Mouse (Mus musculus) testis, adult 2 months (tissue): Measurements from ENCODE around the gene Gm49387.

Experiments
- CTCF ChIP-seq: fragments of 200-500 bp; IDR thresholded peaks from 2 replicates; pipeline ENCODE4 v1.5.1; 2012; ENCODE audit warnings: low read depth, mild to moderate bottlenecking, inconsistent platforms, low read length, moderate library complexity; ENCODE audit not compliant: control insufficient read depth, insufficient read depth, insufficient replicate concordance
- POLR2A ChIP-seq: fragments of 200-500 bp; IDR thresholded peaks from 2 replicates; pipeline ENCODE4 v1.6.1; 2012; ENCODE audit warnings: low read depth, mild to moderate bottlenecking, inconsistent platforms, low read length, moderate library complexity; ENCODE audit not compliant: control insufficient read depth

DNA sequence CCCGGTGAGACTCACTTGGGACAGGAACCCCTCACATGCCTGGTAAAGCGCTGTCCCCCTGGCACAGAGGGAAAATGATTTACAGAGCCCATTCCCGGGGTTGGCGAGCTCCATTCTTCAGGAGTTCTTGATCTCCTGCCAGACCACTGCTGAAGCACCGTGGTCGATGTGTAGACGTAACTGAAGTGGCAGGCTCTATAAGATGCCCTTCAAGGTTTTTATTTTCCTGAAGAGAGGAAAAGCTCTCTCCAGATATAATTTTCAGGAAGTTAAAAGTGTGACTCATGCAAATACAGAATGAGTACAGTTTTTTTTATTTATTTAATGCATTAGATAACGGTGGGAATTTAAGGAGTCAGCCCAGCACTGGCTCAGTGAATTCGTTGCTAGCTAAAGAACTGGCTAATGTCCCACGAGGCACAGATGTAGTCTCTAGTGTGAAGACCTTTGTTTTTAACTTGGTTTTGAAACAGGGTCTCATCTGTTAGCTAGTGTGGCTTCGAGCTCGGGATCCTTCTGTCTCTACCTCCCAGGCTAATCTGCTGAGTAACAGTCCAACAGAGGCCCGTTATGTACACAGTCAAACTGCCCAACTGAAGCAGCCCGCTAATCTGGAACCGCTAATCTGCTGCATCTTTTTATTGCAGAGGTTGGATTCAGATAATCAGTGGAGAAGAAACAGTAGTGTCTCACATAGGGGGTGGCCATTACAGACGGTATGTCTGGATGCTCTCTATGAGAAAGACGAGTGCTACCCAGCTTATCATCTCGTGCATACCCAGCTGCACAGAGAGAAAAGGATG is 23.6 kb upstream of the Gm49387 start:
- TF ChIP-seq CTCF (no peak), POLR2A (no peak)
